Mouse (Mus musculus): ENCODE data around the gene B230118H07Rik. TPM values are rescaled to one million over a fixed set of nuclear protein-coding genes. Genes with fewer than 3 reads are reported as not detected.

Gene B230118H07Rik
- 0.38 to 1.7 TPM (median 1.4 TPM) in 3 of 4 replicates, not detected in the other for total RNA-seq (2023)

DNA sequence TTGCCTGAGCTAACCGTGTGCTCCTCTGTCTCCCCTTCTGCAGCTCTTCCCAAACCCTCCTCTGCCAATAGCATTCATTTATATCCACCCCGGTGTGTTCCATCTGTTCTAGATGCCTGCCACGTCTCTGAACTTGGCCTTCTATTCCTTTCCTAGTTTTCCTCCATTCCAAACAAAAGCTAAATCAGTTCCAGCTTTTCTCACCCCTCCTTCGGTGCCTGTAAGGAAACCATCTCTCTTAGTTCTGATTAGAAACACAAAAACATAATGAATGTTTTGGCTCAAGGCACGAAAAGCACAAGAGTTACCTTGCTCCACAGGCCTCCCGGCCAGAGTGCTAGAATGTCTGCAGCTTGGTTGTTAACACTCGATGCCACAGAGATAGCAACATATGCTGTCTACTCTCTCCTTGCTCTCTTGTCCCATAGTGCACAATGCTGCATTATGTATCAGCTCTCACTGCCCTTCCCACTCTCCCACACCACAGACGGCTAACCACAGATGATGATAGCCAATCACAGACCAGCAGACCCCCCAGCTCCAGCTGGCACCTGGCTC, at the start of gene B230118H07Rik, which contains the start of gene Rag1:
B230118H07Rik (minus strand) TSS at position 419 of the 558 bp plus-strand sequence.
Rag1 (minus strand) TSS at position 388 of the 558 bp plus-strand sequence.

DNA sequence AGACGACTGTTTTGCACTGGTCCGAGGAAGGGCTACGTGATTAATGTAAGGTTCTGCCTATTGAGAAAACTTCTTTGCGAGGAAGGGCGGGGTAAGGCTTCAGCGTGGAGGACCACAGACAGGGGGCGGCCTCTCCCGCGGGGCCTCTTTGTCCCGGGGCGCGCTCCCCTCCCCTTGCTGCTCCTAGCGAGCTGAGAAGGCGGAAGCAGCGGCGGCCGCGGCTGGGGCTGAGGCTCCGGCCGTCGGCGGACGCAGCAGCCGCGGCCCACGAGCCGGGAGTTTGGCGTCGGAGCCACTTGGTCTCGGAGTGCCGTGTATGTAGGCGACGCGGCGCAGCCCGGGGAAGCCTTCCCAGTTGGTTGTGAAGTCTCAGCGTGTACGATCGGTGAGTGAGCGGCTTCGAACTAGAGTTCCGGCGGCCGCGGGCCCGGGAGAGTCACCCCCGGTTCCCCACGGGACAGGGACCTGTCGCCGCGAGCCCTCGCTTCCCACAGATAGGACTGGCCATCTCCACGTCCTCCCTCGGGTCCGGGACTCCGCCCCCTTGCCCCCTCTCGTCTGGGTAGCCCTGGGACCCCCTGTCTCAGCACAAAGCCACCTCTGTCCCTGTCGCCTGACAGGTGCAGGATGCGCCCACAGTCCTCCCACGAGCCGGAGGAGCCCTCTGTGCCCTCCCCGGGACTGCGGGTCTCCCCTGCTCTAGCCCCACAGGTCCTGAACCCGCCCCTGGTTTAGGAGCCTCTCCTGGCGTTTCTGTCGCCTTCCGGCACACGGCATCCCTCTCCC, 29.1 kb upstream of the B230118H07Rik start, which contains the start of gene Traf6:
Traf6 (plus strand) TSS at position 194 of the 786 bp plus-strand sequence.

DNA sequence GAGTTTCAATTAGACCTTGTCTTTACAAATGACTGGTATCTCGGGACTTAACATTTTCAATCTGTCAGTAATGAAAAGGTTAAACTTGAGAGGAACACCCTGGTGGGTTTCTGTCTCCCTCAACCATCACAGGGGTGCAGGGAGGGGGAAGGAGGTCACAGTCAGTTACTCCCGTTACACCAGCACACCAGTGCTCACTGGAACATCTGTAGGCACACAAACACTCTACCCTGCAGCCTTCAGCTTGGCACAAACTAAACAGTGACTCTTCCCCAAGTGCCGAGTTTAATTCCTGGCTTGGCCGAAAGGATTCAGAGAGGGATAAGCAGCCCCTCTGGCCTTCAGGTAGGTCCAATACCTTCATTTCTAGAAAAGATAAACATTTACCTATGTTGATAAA, 24.8 kb downstream of the B230118H07Rik start, which contains the start of gene Rag2:
Rag2 (plus strand) TSS at position 193 of the 400 bp plus-strand sequence.

Other genes with a start within 250 kb of the B230118H07Rik start
- not detected in 4 replicates for gene Rag2, start 24.8 kb downstream of the B230118H07Rik start, total RNA-seq (2023)
- 0.15 to 0.72 TPM (median 0.35 TPM) in 4 replicates for gene Rag1, start within 50 bp of the B230118H07Rik start, total RNA-seq (2023)
- gene Traf6, start 28.9 kb upstream of the B230118H07Rik start, total RNA-seq (2023) = 50.8 to 57.3 TPM (median 54.2 TPM) in 4 replicates
- gene Prr5l, start 233.5 kb upstream of the B230118H07Rik start, total RNA-seq (2023) = 0.29 to 0.97 TPM (median 0.61 TPM) in 3 of 4 replicates, not detected in the other
- gene Commd9, start 236.7 kb upstream of the B230118H07Rik start, total RNA-seq (2023) = 20.6 to 24.9 TPM (median 21.9 TPM) in 4 replicates